Mouse (Mus musculus): ENCODE results near the gene Als2cl. TPM values are rescaled to one million over a fixed set of nuclear protein-coding genes. Genes with fewer than 3 reads are reported as not detected.

Als2cl gene
- polyA plus RNA-seq (2012; rRNA removed), result 42.5 and 54.8 TPM in 2 replicates

GRCm38 (mm10) chr9:110879191-110879920 lies at the start of gene Als2cl:
Als2cl (plus strand) TSS chr9:110879870.

GRCm38 (mm10) chr9:110834411-110834810 lies 45.3 kb upstream of the Als2cl start, which contains the start of gene Prss45:
Prss45 (plus strand) TSS chr9:110834588.

DNA sequence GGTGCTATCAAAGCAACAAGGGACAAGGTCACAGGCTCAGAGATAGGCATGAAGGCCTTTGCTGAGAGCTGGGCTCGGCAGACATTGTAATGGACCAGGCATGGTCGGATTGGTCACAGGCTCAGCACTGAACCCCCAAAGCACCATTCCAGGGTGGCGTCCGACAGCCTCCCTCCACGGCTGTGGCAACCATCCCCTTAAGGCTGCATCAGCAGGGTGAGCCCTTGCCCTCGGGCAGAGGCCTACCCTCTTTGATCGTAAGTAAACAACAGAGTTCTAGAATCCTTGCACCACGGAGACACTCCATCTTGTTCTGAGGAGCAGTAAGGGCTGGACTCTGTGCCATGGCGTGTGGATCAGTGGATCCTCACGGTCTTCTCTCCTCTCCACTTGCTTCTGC lies 35.5 kb upstream of the Als2cl start, which contains the start of gene Prss46:
Prss46 (plus strand) TSS at position 301 of the 400 bp plus-strand sequence.

GRCm38 (mm10) chr9:110857781-110858472 lies 21.7 kb upstream of the Als2cl start, which contains the start of gene Prss50:
Prss50 (plus strand) TSS chr9:110857967.

DNA sequence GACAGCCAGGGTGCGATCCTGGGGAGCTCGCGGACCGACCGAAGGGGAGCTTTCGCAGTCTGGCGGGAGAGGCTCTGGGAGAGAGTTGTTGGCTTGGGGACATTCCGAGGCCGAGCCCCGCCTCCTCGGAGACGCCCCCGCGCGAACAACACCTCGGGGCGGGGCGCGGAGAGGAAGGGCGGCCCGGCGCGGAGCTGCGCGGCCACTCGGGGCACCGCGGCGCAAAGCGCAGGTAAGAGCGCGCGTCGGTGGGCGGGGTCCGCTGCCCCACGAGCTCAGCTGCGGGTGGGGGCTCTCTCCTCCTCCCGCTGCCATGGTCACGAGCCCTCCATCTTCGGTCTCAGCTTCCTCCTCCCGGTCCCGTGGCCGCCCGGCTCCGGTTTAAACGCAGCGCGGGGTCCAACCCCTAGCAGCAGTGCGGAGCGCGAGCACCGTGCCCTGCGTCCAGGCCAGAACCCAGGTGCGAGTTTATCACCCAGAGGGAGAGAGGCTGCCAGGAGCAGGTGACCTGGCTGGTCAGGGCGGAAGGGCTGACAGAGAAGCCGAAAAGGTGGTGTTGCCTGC lies 410 bp downstream of the Als2cl start, which contains the start of gene Tmie:
Tmie (minus strand) TSS at position 116 of the 564 bp plus-strand sequence.

DNA sequence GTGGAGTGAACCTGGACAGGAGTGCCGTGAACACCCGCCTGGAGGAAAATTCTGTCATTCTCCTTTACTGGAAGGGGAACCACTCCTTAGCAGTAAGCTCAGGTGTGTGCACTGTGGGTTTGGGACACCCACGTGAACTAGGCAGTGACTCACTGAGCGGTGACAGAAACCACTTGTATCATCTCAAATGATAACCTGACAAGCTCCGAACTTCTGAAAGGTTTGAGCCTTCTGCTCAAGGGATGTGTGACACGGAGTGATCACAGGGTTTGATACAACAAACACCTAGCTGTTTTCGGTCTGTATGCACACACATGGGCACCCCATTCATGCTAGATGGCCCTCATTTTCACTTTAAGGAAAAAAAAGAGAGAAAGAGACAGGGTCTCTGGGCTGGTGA lies 37.1 kb downstream of the Als2cl start, which contains the start of gene Fam240a:
Fam240a (minus strand) TSS at position 76 of the 400 bp plus-strand sequence.

GRCm38 (mm10) chr9:110945926-110946325 lies 66.3 kb downstream of the Als2cl start, which contains the start of gene Tdgf1:
Tdgf1 (minus strand) TSS chr9:110946158.

Other genes with a start within 250 kb of the Als2cl start
- 31.1 and 34.4 TPM in 2 replicates for gene Nbeal2, start 225.7 kb upstream of the Als2cl start, polyA plus RNA-seq (2012; rRNA removed)
- gene Ccdc12, start 223.4 kb upstream of the Als2cl start, polyA plus RNA-seq (2012; rRNA removed), result 76.4 and 111 TPM in 2 replicates
- 0.15 and 0.35 TPM in 2 replicates for gene Myl3, start 138.0 kb upstream of the Als2cl start, polyA plus RNA-seq (2012; rRNA removed)
- 59.6 and 72.7 TPM in 2 replicates for gene Pth1r, start 132.7 kb upstream of the Als2cl start, polyA plus RNA-seq (2012; rRNA removed)
- gene Prss42, start 81.7 kb upstream of the Als2cl start, polyA plus RNA-seq (2012; rRNA removed), result not detected in 2 replicates
- gene Prss44, start 65.9 kb upstream of the Als2cl start, polyA plus RNA-seq (2012; rRNA removed), result 0.29 and 0.37 TPM in 2 replicates
- not detected in 2 replicates for gene Prss43, start 53.2 kb upstream of the Als2cl start, polyA plus RNA-seq (2012; rRNA removed)
- not detected in 2 replicates for gene Prss45, start 45.3 kb upstream of the Als2cl start, polyA plus RNA-seq (2012; rRNA removed)
- 0.15 and 0.17 TPM in 2 replicates for gene Prss46, start 35.4 kb upstream of the Als2cl start, polyA plus RNA-seq (2012; rRNA removed)
- 0.09 and 0.17 TPM in 2 replicates for gene Prss50, start 21.9 kb upstream of the Als2cl start, polyA plus RNA-seq (2012; rRNA removed)
- gene Tmie, start 243 bp downstream of the Als2cl start, polyA plus RNA-seq (2012; rRNA removed), result 5.2 and 7.4 TPM in 2 replicates
- gene Fam240a, start 37.0 kb downstream of the Als2cl start, polyA plus RNA-seq (2012; rRNA removed), result not detected in 2 replicates
- 1.5 and 2.2 TPM in 2 replicates for gene Tdgf1, start 66.3 kb downstream of the Als2cl start, polyA plus RNA-seq (2012; rRNA removed)
- gene Lrrc2, start 71.7 kb downstream of the Als2cl start, polyA plus RNA-seq (2012; rRNA removed), result 2.1 and 2.5 TPM in 2 replicates
- gene Rtp3, start 110.7 kb downstream of the Als2cl start, polyA plus RNA-seq (2012; rRNA removed), result 0.18 and 1.2 TPM in 2 replicates
- 68.5 and 123 TPM in 2 replicates for gene Ltf, start 139.4 kb downstream of the Als2cl start, polyA plus RNA-seq (2012; rRNA removed)
- gene Ccrl2, start 177.6 kb downstream of the Als2cl start, polyA plus RNA-seq (2012; rRNA removed), result 5.9 and 8.1 TPM in 2 replicates
- gene Lrrfip2, start 237.7 kb downstream of the Als2cl start, polyA plus RNA-seq (2012; rRNA removed), result 12.1 and 17.7 TPM in 2 replicates

Data from ovary, adult 2 months (tissue).